Mouse (Mus musculus) heart, embryonic 11.5 days (tissue): ENCODE measurements around the gene Cacna1d. TPM values are rescaled to one million over a fixed set of nuclear protein-coding genes. Genes with fewer than 3 reads are reported as not detected.

Experiments
- ATAC-seq: fragments of 200-750 bp; cut with Nextera tagmentation; replicated peaks from 2 replicates; pipeline ENCODE4 v1.8.0; 2017; ENCODE audit warnings: moderate library complexity; ENCODE audit not compliant: insufficient number of reproducible peaks, low FRiP score, low TSS enrichment
- H3K27ac ChIP-seq: fragments of 300-500 bp; sonication (generic); 2 replicates; pipeline ENCODE4 v1.5.1; 2014; ENCODE audit warnings: mild to moderate bottlenecking, low read depth, low read length
- H3K27me3 ChIP-seq: fragments of 300-500 bp; sonication (generic); 2 replicates; pipeline ENCODE4 v1.6.1; 2014; ENCODE audit warnings: mild to moderate bottlenecking, low read length, mixed read lengths; ENCODE audit not compliant: control insufficient read depth, insufficient read depth
- H3K36me3 ChIP-seq: fragments of 300-500 bp; sonication (generic); 2 replicates; pipeline ENCODE4 v1.6.1; 2014; ENCODE audit warnings: mild to moderate bottlenecking, low read length, moderate library complexity, mixed read lengths; ENCODE audit not compliant: control insufficient read depth, insufficient read depth
- H3K4me1 ChIP-seq: fragments of 300-500 bp; sonication (generic); 2 replicates; pipeline ENCODE4 v1.6.1; 2014; ENCODE audit warnings: low read length; ENCODE audit not compliant: control insufficient read depth, insufficient read depth
- H3K4me2 ChIP-seq: fragments of 300-500 bp; sonication (generic); 2 replicates; pipeline ENCODE4 v1.6.1; 2014; ENCODE audit warnings: mild to moderate bottlenecking, moderate library complexity
- H3K4me3 ChIP-seq: fragments of 300-500 bp; sonication (generic); 2 replicates; pipeline ENCODE4 v1.5.1; 2014; ENCODE audit warnings: low read depth, low read length
- H3K9ac ChIP-seq: fragments of 300-500 bp; sonication (generic); 2 replicates; pipeline ENCODE4 v1.6.1; 2014; ENCODE audit warnings: mild to moderate bottlenecking, low read depth, low read length, moderate library complexity
- H3K9me3 ChIP-seq: fragments of 300-500 bp; sonication (generic); replicated peaks from 2 replicates; pipeline ENCODE4 v1.6.1; 2016; ENCODE audit warnings: low read length; ENCODE audit not compliant: control insufficient read depth
- WGBS: fragments of 180-500 bp; shearing (Covaris S2); extraction: QIAGEN DNeasy Blood & Tissue Kit; methylation state at CpG from one replicate; pipeline ENCODE4 v1.1.7; 2014; ENCODE audit not compliant: insufficient replicate concordance; 5-methylcytosine and 5-hydroxymethylcytosine counted together
- polyA plus RNA-seq: library from polyadenylated mRNA; unstranded; fragments of >200 nt; fragmentation: Nextera tagmentation; extraction: Ambion mirVana; gene quantifications from 2 replicates; pipeline ENCODE4 v1.2.1, GENCODE M21; 2014

Cacna1d gene
- polyA plus RNA-seq, 1 experiment from 2014 or later, result 17.5 TPM

- 90% methylated on average over 9 of the region's 9 CpGs for WGBS
These were observed 361.2 kb downstream of the Cacna1d start for GRCm38 (mm10) chr14:30130092-30130491.

DNA sequence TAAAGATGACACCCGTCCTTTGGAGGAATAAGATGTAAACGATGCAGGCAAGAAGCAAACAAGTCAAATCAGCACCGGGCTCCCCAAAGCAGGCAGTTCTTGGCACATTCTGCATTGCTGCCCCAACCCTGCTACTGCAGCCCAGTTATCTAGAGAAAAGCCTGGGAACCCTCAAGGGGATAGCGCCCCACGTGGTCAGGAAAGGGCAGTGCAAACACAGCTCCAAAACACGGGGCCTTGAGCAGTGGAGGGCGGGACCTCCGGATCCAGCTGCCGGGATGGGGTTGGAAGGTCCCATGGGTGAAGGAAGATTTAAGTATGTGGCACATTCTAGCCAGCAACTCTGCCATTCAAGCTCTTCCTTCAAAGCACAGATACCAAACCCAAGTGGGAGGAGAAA is 361.9 kb downstream of the Cacna1d start:
- H3K36me3 ChIP-seq, result no peaks in the 10 kb centered on the region
- H3K27ac ChIP-seq, result no peak overlapping the region
- WGBS, result 34% methylated on average over 9 of the region's 9 CpGs
- no peaks in the 10 kb centered on the region for H3K27me3 ChIP-seq
- no peaks in the 10 kb centered on the region for H3K4me1 ChIP-seq
- H3K9me3 ChIP-seq, result no peaks in the 10 kb centered on the region
- H3K9ac ChIP-seq, result no peak overlapping the region
- no peak overlapping the region for H3K4me3 ChIP-seq
- ATAC-seq, result no peak
- H3K4me2 ChIP-seq, result no peak overlapping the region

More at GRCm38 (mm10) chr14:30130092-30130491, 361.2 kb downstream of the Cacna1d start:
- Histone ChIP-seq H3K27me3 (no peaks in the 10 kb centered on the region), H3K9me3 (no peaks in the 10 kb centered on the region), H3K4me2 (no peak overlapping the region), H3K27ac (no peak overlapping the region), H3K4me1 (no peaks in the 10 kb centered on the region), H3K4me3 (no peak overlapping the region), H3K9ac (no peak overlapping the region), H3K36me3 (no peaks in the 10 kb centered on the region)
- no peak for ATAC-seq

GRCm38 (mm10) chr14:30124951-30125690 is 366.1 kb downstream of the Cacna1d start:
- no peaks in the 10 kb centered on the region for H3K4me1 ChIP-seq
- no peak for ATAC-seq
- no peaks in the 10 kb centered on the region for H3K36me3 ChIP-seq
- H3K4me2 ChIP-seq, result no peak overlapping the region
- H3K9ac ChIP-seq, result no peak overlapping the region
- H3K27me3 ChIP-seq, result no peaks in the 10 kb centered on the region
- H3K9me3 ChIP-seq, result no peaks in the 10 kb centered on the region
- no peak overlapping the region for H3K4me3 ChIP-seq
- no peak overlapping the region for H3K27ac ChIP-seq
- 69% methylated on average over 20 of the region's 20 CpGs for WGBS

DNA sequence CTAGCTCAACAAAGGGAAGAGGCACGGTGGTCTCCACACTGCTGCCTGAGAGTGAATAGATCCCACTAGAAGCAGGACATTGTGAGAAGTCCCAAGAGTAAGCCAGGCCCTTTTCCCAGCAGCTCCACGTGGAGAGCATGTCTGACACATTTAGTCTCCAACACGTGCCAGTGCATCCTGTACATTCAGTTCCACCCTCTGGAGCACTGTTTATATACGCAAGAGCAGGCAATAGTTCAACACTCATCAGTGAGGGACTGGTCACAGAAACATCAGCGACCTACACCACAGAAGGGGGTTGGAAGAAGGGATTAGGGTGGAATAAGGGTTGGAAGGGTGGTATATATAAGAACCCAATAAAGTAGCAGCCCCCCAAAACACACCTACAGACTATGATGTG is 371.2 kb downstream of the Cacna1d start:
- no peak for ATAC-seq
- no peaks in the 10 kb centered on the region; the same call in 1 of the 2 replicates for H3K36me3 ChIP-seq
- no peaks in the 10 kb centered on the region for H3K9me3 ChIP-seq
- no peaks in the 10 kb centered on the region for H3K4me1 ChIP-seq
- H3K9ac ChIP-seq, result no peak overlapping the region
- no peak overlapping the region for H3K4me3 ChIP-seq
- 61% methylated on average over 5 of the region's 5 CpGs for WGBS
- no peak overlapping the region for H3K4me2 ChIP-seq
- H3K27ac ChIP-seq, result no peak overlapping the region
- no peaks in the 10 kb centered on the region for H3K27me3 ChIP-seq

- whole genome bisulfite sequencing, result 41% methylated on average over 9 of the region's 9 CpGs
- Histone ChIP-seq H3K4me2 (no peak overlapping the region), H3K4me1 (peaks cover 7% of the 10 kb centered on the region), H3K4me3 (no peak overlapping the region), H3K36me3 (no peaks in the 10 kb centered on the region; the same call in 1 of the 2 replicates), H3K9me3 (no peaks in the 10 kb centered on the region), H3K9ac (no peak overlapping the region), H3K27ac (peak overlapping the region; percentile 24; the same call in 1 of the 2 replicates), H3K27me3 (no peaks in the 10 kb centered on the region)
- ATAC-seq, result no peak
These were observed 377.7 kb downstream of the Cacna1d start for GRCm38 (mm10) chr14:30113392-30114108.

DNA sequence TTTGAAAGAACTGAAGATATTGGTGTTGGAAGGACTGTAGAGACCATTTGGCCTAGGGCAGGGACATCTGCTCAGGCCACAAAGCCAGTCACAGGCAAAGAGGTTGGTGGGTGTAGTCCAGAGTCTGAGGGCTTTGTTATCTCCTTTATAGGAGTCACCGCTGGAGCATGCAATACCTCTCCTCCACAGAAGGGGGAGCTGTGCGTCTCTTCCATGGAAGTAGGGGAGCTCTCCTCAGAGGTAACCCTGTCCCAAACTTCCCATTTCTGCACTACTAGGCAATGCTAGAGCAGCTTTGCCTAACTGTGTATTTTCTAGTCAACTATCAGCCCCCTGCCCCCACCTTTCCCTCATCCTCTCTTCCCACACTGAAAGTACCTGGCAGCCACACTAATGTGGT is 382.2 kb downstream of the Cacna1d start:
- Histone ChIP-seq H3K36me3 (no peaks in the 10 kb centered on the region), H3K9me3 (no peaks in the 10 kb centered on the region), H3K27ac (no peak overlapping the region), H3K4me1 (peaks cover 10% of the 10 kb centered on the region), H3K4me3 (no peak overlapping the region), H3K4me2 (no peak overlapping the region), H3K27me3 (no peaks in the 10 kb centered on the region), H3K9ac (no peak overlapping the region)
- ATAC-seq, result no peak
- WGBS, result 46% methylated on average over 2 of the region's 2 CpGs

- Histone ChIP-seq H3K36me3 (no peaks in the 10 kb centered on the region), H3K9ac (no peak overlapping the region), H3K27me3 (no peaks in the 10 kb centered on the region), H3K4me2 (no peak overlapping the region), H3K4me3 (no peak overlapping the region), H3K4me1 (peaks cover 5% of the 10 kb centered on the region), H3K9me3 (no peaks in the 10 kb centered on the region), H3K27ac (no peak overlapping the region)
- ATAC-seq, result no peak
- WGBS, result 83% methylated on average over 4 of the region's 4 CpGs
These were observed 384.7 kb downstream of the Cacna1d start for GRCm38 (mm10) chr14:30106550-30106949.

DNA sequence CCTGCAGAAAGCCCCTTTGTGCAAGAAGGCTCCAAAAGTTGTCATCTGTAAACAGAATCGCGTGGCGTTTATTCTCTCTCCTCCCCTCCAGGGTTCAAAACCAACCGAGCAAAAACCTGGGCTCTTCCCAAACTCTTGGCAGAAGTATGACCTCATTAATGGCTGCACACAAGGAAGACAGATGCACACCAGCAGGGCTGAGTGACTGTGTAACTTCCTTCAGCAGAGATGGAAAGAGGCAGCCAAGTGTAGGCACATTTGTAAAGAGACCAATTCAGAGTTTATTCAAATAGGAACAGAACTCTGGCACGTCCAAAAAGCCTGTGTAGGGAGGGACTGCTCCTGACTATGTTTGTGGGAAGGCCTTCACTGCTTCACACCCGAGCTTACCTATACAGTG is 385.7 kb downstream of the Cacna1d start:
- Histone ChIP-seq H3K4me2 (no peak overlapping the region), H3K4me1 (peaks cover 5% of the 10 kb centered on the region), H3K27ac (no peak overlapping the region), H3K27me3 (no peaks in the 10 kb centered on the region), H3K9ac (no peak overlapping the region), H3K4me3 (no peak overlapping the region), H3K36me3 (no peaks in the 10 kb centered on the region), H3K9me3 (no peaks in the 10 kb centered on the region)
- 73% methylated on average over 6 of the region's 6 CpGs for WGBS
- ATAC-seq, result no peak
